8 mouse cellular contexts compared by ENCODE assay signal in genomic region chr14:111681773-111682172, GRCm38 (mm10). TPM values are rescaled to one million over a fixed set of nuclear protein-coding genes. Genes with fewer than 3 reads are reported as not detected.
DNase-seq lines count a peak whose midpoint lies in the region; ATAC-seq lines count a peak whose summit lies in the region.

No protein-coding gene starts in this region.

- H3K36me3 ChIP-seq in hindbrain, embryonic 11.5 days (ENCODE audit: control insufficient read depth, insufficient read depth, low read length): no peaks in the 10 kb centered on the region
- no peaks in the 10 kb centered on the region for H3K36me3 ChIP-seq in midbrain, embryonic 12.5 days

- DNase-seq in kidney, adult 18-20 months: peak; percentile 4
- no peak for DNase-seq in kidney, postnatal 10 days
- peak; percentile 10 to 28 for DNase-seq in cerebellum, postnatal 25 days
- peak; percentile 37 for DNase-seq in hindbrain, embryonic 11.5 days (ENCODE audit: low spot score)
- DNase-seq in adrenal gland, adult 8-10 months: no peak
- DNase-seq in gastrocnemius, postnatal 14 days: no peak
- no peak for DNase-seq in adrenal gland, postnatal 4 days (ENCODE audit: low spot score in 2 of 2)

- WGBS in hindbrain, embryonic 11.5 days: 11% methylated on average over 13 of the region's 13 CpGs
- 18% methylated on average over 13 of the region's 13 CpGs for WGBS in midbrain, embryonic 12.5 days

- intact Hi-C loops in gastrocnemius, postnatal 14 days (cut with DNase I; ENCODE audit: low total_unique reads): no loop called here

- peak overlapping the region; percentile 39 for H3K4me3 ChIP-seq in hindbrain, embryonic 11.5 days (ENCODE audit: low read depth, low read length)
- H3K4me3 ChIP-seq in midbrain, embryonic 12.5 days: peak overlapping the region; percentile 49

- H3K4me2 ChIP-seq in hindbrain, embryonic 11.5 days (replicated peaks; ENCODE audit: low read depth, low read length): peak overlapping the region; percentile 84
- H3K4me2 ChIP-seq in midbrain, embryonic 12.5 days (replicated peaks): peak overlapping the region; percentile 78

- 0 out of 2 replicates have a peak, but pooled peaks cover 2% of the 10 kb centered on the region for H3K4me1 ChIP-seq in hindbrain, embryonic 11.5 days (replicated peaks; ENCODE audit: control insufficient read depth, insufficient read depth, low read length)
- peaks cover 28% of the 10 kb centered on the region for H3K4me1 ChIP-seq in midbrain, embryonic 12.5 days

- 0 out of 2 replicates have a peak, but pooled peaks cover 3% of the 10 kb centered on the region for H3K27me3 ChIP-seq in hindbrain, embryonic 11.5 days (ENCODE audit: control insufficient read depth, insufficient read depth, low read length)
- H3K27me3 ChIP-seq in midbrain, embryonic 12.5 days: peaks cover 23% of the 10 kb centered on the region

- no peak overlapping the region for H3K27ac ChIP-seq in hindbrain, embryonic 11.5 days (ENCODE audit: low read depth, low read length)
- H3K27ac ChIP-seq in midbrain, embryonic 12.5 days (replicated peaks): no peak overlapping the region

- H3K9me3 ChIP-seq in hindbrain, embryonic 11.5 days (ENCODE audit: control insufficient read depth, low read length): no peaks in the 10 kb centered on the region
- H3K9me3 ChIP-seq in midbrain, embryonic 12.5 days: no peaks in the 10 kb centered on the region

- no peak for ATAC-seq in hindbrain, embryonic 11.5 days (ENCODE audit: low FRiP score)
- ATAC-seq in midbrain, embryonic 12.5 days (ENCODE audit: low FRiP score, low read depth): no peak

- H3K9ac ChIP-seq in hindbrain, embryonic 11.5 days (ENCODE audit: low read depth, low read length): peak overlapping the region; percentile 61
- H3K9ac ChIP-seq in midbrain, embryonic 12.5 days (replicated peaks): peak overlapping the region; percentile 53; the same call in 1 of the 2 replicates

RNA-seq across cellular contexts. Expression of gene Slitrk5, which starts 6.9 kb away (rescaled TPM):
- 13.8 and 18.2 TPM in 2 replicates for polyA plus RNA-seq in hindbrain, embryonic 11.5 days (2014; fragmentation: Nextera tagmentation; extraction: Ambion mirVana)
- 24.3 and 29.7 TPM in 2 replicates for polyA plus RNA-seq in midbrain, embryonic 12.5 days (2016; fragmentation: Nextera tagmentation; extraction: Ambion mirVana)
- total RNA-seq in adrenal gland, adult 8-10 months (2022): under 1 TPM; 0.40 to 0.98 (median 0.55) TPM
- under 1 TPM; 0.07 to 0.21 TPM for total RNA-seq in gastrocnemius, postnatal 14 days (2021)
- total RNA-seq in adrenal gland, postnatal 4 days (2021): 1 to 10 TPM in 1 of 2 experiments, under 1 TPM in 1; 0.56 to 1.2 TPM

Comparison
In these comparisons a context has a peak if more than half of its experiments do, and no peak if none do; other contexts are left out.
1. DNase-seq: peak in kidney, adult 18-20 months (single experiment), cerebellum, postnatal 25 days (2 of 2) and hindbrain, embryonic 11.5 days (single experiment); none in kidney, postnatal 10 days (single experiment), adrenal gland, adult 8-10 months (single experiment), gastrocnemius, postnatal 14 days (single experiment) and adrenal gland, postnatal 4 days (0 of 2).